ENCODE assay signal across 12 mouse cellular contexts in genomic region chr3:51963891-51964593, GRCm38 (mm10).
DNase-seq lines count a peak whose midpoint lies in the region; ATAC-seq and TF ChIP-seq lines count a peak whose summit lies in the region.
"Had no signal": no experiment of that assay in that cellular context is flagged by ENCODE, and none has a peak within 500 bp of the region (broad histone marks: within the 10 kb centered on the region; RNA-seq: fewer than 3 reads in every experiment).

No protein-coding gene starts in this region.

- 19% methylated on average over 3 of the region's 4 CpGs for WGBS in lung, postnatal 0 days
- 5% methylated on average over 4 of the region's 4 CpGs for WGBS in forebrain, embryonic 14.5 days
- WGBS in stomach, embryonic 16.5 days = 29% methylated on average over 4 of the region's 4 CpGs

- no peaks in the 10 kb centered on the region for H3K9me3 ChIP-seq in lung, postnatal 0 days (ENCODE audit: low read length)
- no peaks in the 10 kb centered on the region for H3K9me3 ChIP-seq in forebrain, embryonic 14.5 days (replicated peaks; ENCODE audit: control insufficient read depth, low read length)
- H3K9me3 ChIP-seq in stomach, embryonic 16.5 days (replicated peaks; ENCODE audit: control insufficient read depth, low read length) = no peaks in the 10 kb centered on the region
- H3K9me3 ChIP-seq: liver, embryonic 13.5 days had no signal

- peak; percentile 64 for ATAC-seq in lung, postnatal 0 days
- peak; percentile 80 for ATAC-seq in forebrain, embryonic 14.5 days
- peak; percentile 54 for ATAC-seq in megakaryocyte progenitor cell, adult 5-6 weeks (replicated peaks; ENCODE audit: poor library complexity)
- ATAC-seq in stomach, embryonic 16.5 days (ENCODE audit: insufficient read depth, low FRiP score) = peak; percentile 72; the same call in 1 of the 2 replicates

- peak; percentile 49 for DNase-seq in lung, postnatal 0 days (ENCODE audit: low spot score)
- DNase-seq in lung, postnatal 10 days = no peak
- DNase-seq in forebrain, embryonic 14.5 days (ENCODE audit: low spot score) = peak; percentile 62
- no peak for DNase-seq in urinary bladder, postnatal 10 days (ENCODE audit: low spot score)
- DNase-seq in cerebellum, adult 11-12 months = no peak
- no peak for DNase-seq in frontal cortex, postnatal 10 days (ENCODE audit: low spot score in 2 of 2)
- DNase-seq: cerebellum, adult 2 months; gastrocnemius, postnatal 36 days; liver, embryonic 13.5 days; right cerebral cortex, postnatal 4 days had no signal

- no peak for TF ChIP-seq EP300 in lung, postnatal 0 days (IDR thresholded peaks at IDR 0.05)

- no peak overlapping the region for H3K4me3 ChIP-seq in lung, postnatal 0 days (ENCODE audit: low read depth, low read length)
- no peak overlapping the region for H3K4me3 ChIP-seq in forebrain, embryonic 14.5 days (ENCODE audit: low read depth, low read length)
- H3K4me3 ChIP-seq in stomach, embryonic 16.5 days (replicated peaks; ENCODE audit: low read length) = no peak overlapping the region
- H3K4me3 ChIP-seq: liver, embryonic 13.5 days had no signal

- no peak overlapping the region for H3K4me2 ChIP-seq in lung, postnatal 0 days (replicated peaks; ENCODE audit: low read depth, low read length)
- H3K4me2 ChIP-seq in forebrain, embryonic 14.5 days (ENCODE audit: low read length) = peak overlapping the region; percentile 30; the same call in 1 of the 2 replicates
- no peak overlapping the region for H3K4me2 ChIP-seq in stomach, embryonic 16.5 days (ENCODE audit: low read depth, low read length)
- H3K4me2 ChIP-seq: liver, embryonic 13.5 days had no signal

- H3K27ac ChIP-seq in lung, postnatal 0 days (ENCODE audit: low read length) = no peak overlapping the region
- peak overlapping the region; percentile 83 for H3K27ac ChIP-seq in forebrain, embryonic 14.5 days (ENCODE audit: low read depth, low read length)
- H3K27ac ChIP-seq in stomach, embryonic 16.5 days (ENCODE audit: low read length) = peak overlapping the region; percentile 42; the same call in 1 of the 2 replicates
- H3K27ac ChIP-seq: liver, embryonic 13.5 days had no signal

- H3K27me3 ChIP-seq in lung, postnatal 0 days (replicated peaks; ENCODE audit: insufficient read depth, low read length) = no peaks in the 10 kb centered on the region
- H3K27me3 ChIP-seq in forebrain, embryonic 14.5 days (replicated peaks; ENCODE audit: control insufficient read depth, insufficient read depth, low read length) = no peaks in the 10 kb centered on the region
- no peaks in the 10 kb centered on the region for H3K27me3 ChIP-seq in stomach, embryonic 16.5 days (ENCODE audit: control insufficient read depth, insufficient read depth, low read length)
- H3K27me3 ChIP-seq: liver, embryonic 13.5 days had no signal

- H3K36me3 ChIP-seq in lung, postnatal 0 days (ENCODE audit: insufficient read depth, low read length) = no peaks in the 10 kb centered on the region
- H3K36me3 ChIP-seq in forebrain, embryonic 14.5 days (ENCODE audit: control insufficient read depth, insufficient read depth, low read length) = no peaks in the 10 kb centered on the region
- no peaks in the 10 kb centered on the region for H3K36me3 ChIP-seq in stomach, embryonic 16.5 days (ENCODE audit: control insufficient read depth, insufficient read depth, low read length)
- H3K36me3 ChIP-seq: liver, embryonic 13.5 days had no signal

- H3K9ac ChIP-seq in lung, postnatal 0 days (replicated peaks; ENCODE audit: low read depth) = no peak overlapping the region
- peak overlapping the region; percentile 53 for H3K9ac ChIP-seq in forebrain, embryonic 14.5 days (ENCODE audit: low read length)
- peak overlapping the region; percentile 43; the same call in 1 of the 2 replicates for H3K9ac ChIP-seq in stomach, embryonic 16.5 days (ENCODE audit: low read length)
- H3K9ac ChIP-seq: liver, embryonic 13.5 days had no signal

- no peak for TF ChIP-seq CTCF in lung, postnatal 0 days (IDR thresholded peaks at IDR 0.05)

- peaks cover 9% of the 10 kb centered on the region for H3K4me1 ChIP-seq in lung, postnatal 0 days (ENCODE audit: insufficient read depth, low read depth, low read length)
- peaks cover 26% of the 10 kb centered on the region for H3K4me1 ChIP-seq in forebrain, embryonic 14.5 days (ENCODE audit: control insufficient read depth, insufficient read depth, low read length)
- H3K4me1 ChIP-seq in stomach, embryonic 16.5 days (ENCODE audit: control insufficient read depth, insufficient read depth, low read length) = peaks cover 30% of the 10 kb centered on the region

Comparison
In these comparisons a context has a peak if more than half of its experiments do, and no peak if none do; other contexts are left out.
1. DNase-seq: peak in lung, postnatal 0 days (single experiment) and forebrain, embryonic 14.5 days (single experiment); none in lung, postnatal 10 days (single experiment), urinary bladder, postnatal 10 days (single experiment), cerebellum, adult 11-12 months (single experiment) and frontal cortex, postnatal 10 days (0 of 2).
2. Peak in every context shown above with its lines, with median percentiles within 50 percentile points of each other: ATAC-seq.